Mouse (Mus musculus): ENCODE results near the gene Cacna2d3. TPM values are rescaled to one million over a fixed set of nuclear protein-coding genes. Genes with fewer than 3 reads are reported as not detected.

Gene Cacna2d3
- polyA plus RNA-seq, 1 experiment from 2014 or later = 0.06 TPM

- TF ChIP-seq CTCF (IDR thresholded peaks at IDR 0.05) = peak; percentile 48
- H3K27me3 ChIP-seq = no peaks in the 10 kb centered on the region
- POLR2A ChIA-PET = interaction anchor here (0.7 kb wide), 2 partner anchors 93 to 1172 kb away, joined by 3 read pairs; no protein-coding TSS in a partner anchor
- CTCF ChIA-PET = interaction anchor here (1.3 to 1.6 kb wide), 4 partner anchors 8 to 52 kb away, joined by 3 to 5 read pairs (median 5); no protein-coding TSS in a partner anchor
- ATAC-seq (no peak), DNase-seq (ENCODE audit: low read depth, low spot score) (no peak)
- in situ Hi-C loops (cut with MboI; ENCODE audit: low pct_unique_long_range_greater_than_20kb) = loop anchor here (5.0 kb wide), 1 partner anchor 173 kb away; no protein-coding TSS in a partner anchor
Observed at GRCm38 (mm10) chr14:28980482-28980881, 741.2 kb downstream of the Cacna2d3 start.

GRCm38 (mm10) chr14:28979230-28979629 lies 742.4 kb downstream of the Cacna2d3 start:
- ChIA-PET CTCF (interaction anchor here (1.3 to 1.6 kb wide), 4 partner anchors 10 to 51 kb away, joined by 3 to 5 read pairs (median 5); no protein-coding TSS in a partner anchor), POLR2A (no interaction called here)
- no peak for DNase-seq (ENCODE audit: low read depth, low spot score)
- H3K27me3 ChIP-seq = no peaks in the 10 kb centered on the region
- ATAC-seq = no peak
- in situ Hi-C loops (cut with MboI; ENCODE audit: low pct_unique_long_range_greater_than_20kb) = no loop called here
- no peak for TF ChIP-seq CTCF (IDR thresholded peaks at IDR 0.05)

GRCm38 (mm10) chr14:28972620-28973019 lies 749.0 kb downstream of the Cacna2d3 start:
- in situ Hi-C loops (cut with MboI; ENCODE audit: low pct_unique_long_range_greater_than_20kb) = no loop called here
- CTCF ChIA-PET = interaction anchor here (1.1 kb wide), 1 partner anchor 14 kb away, joined by 4 read pairs; no protein-coding TSS in a partner anchor
- ATAC-seq (no peak), DNase-seq (ENCODE audit: low read depth, low spot score) (no peak)
- H3K27me3 ChIP-seq = no peaks in the 10 kb centered on the region
- TF ChIP-seq CTCF (IDR thresholded peaks at IDR 0.05) = no peak
- POLR2A ChIA-PET = interaction anchor here (0.5 kb wide), 1 partner anchor 130 kb away, joined by 3 read pairs; no protein-coding TSS in a partner anchor

GRCm38 (mm10) chr14:28969247-28969646 lies 752.4 kb downstream of the Cacna2d3 start:
- in situ Hi-C loops (cut with MboI; ENCODE audit: low pct_unique_long_range_greater_than_20kb) = no loop called here
- H3K27me3 ChIP-seq = no peaks in the 10 kb centered on the region
- POLR2A ChIA-PET = no interaction called here

GRCm38 (mm10) chr14:28966881-28967280 lies 754.8 kb downstream of the Cacna2d3 start:
- ChIA-PET CTCF (interaction anchor here (1.4 kb wide), 1 partner anchor 17 kb away, joined by 4 read pairs; no protein-coding TSS in a partner anchor), POLR2A (no interaction called here)
- TF ChIP-seq CTCF (IDR thresholded peaks at IDR 0.05) = no peak
- in situ Hi-C loops (cut with MboI; ENCODE audit: low pct_unique_long_range_greater_than_20kb) = no loop called here
- ATAC-seq = no peak
- DNase-seq (ENCODE audit: low read depth, low spot score) = no peak
- H3K27me3 ChIP-seq = no peaks in the 10 kb centered on the region

More at GRCm38 (mm10) chr14:28969247-28969646, 752.4 kb downstream of the Cacna2d3 start:
- TF ChIP-seq CTCF (IDR thresholded peaks at IDR 0.05) = no peak
- no peak for ATAC-seq
- DNase-seq (ENCODE audit: low read depth, low spot score) = no peak
- CTCF ChIA-PET = interaction anchor here (1.1 kb wide), 2 partner anchors 9 to 25 kb away, joined by 3 read pairs; no protein-coding TSS in a partner anchor

- DNase-seq (ENCODE audit: low read depth, low spot score) (peak; percentile 60), ATAC-seq (peak; percentile 71)
- ChIA-PET CTCF (interaction anchor here (1.4 to 1.5 kb wide), 2 partner anchors 16 to 18 kb away, joined by 3 to 5 read pairs; no protein-coding TSS in a partner anchor), POLR2A (no interaction called here)
- no peaks in the 10 kb centered on the region for H3K27me3 ChIP-seq
- TF ChIP-seq CTCF (IDR thresholded peaks at IDR 0.05) = no peak
- in situ Hi-C loops (cut with MboI; ENCODE audit: low pct_unique_long_range_greater_than_20kb) = no loop called here
Observed at GRCm38 (mm10) chr14:28961379-28961778, 760.3 kb downstream of the Cacna2d3 start.

- no peak for TF ChIP-seq CTCF (IDR thresholded peaks at IDR 0.05)
- ChIA-PET POLR2A (no interaction called here), CTCF (interaction anchor here (1.3 to 1.5 kb wide), 2 partner anchors 14 to 122 kb away, joined by 3 to 4 read pairs; no protein-coding TSS in a partner anchor)
- no peaks in the 10 kb centered on the region for H3K27me3 ChIP-seq
- DNase-seq (ENCODE audit: low read depth, low spot score) (no peak), ATAC-seq (no peak)
- in situ Hi-C loops (cut with MboI; ENCODE audit: low pct_unique_long_range_greater_than_20kb) = no loop called here
Observed at GRCm38 (mm10) chr14:28959042-28959441, 762.6 kb downstream of the Cacna2d3 start.

- DNase-seq (ENCODE audit: low read depth, low spot score) = peak; percentile 79
- TF ChIP-seq CTCF (IDR thresholded peaks at IDR 0.05) = peak; percentile 16
- no peak for ATAC-seq
- POLR2A ChIA-PET = interaction anchor here (0.6 kb wide), 1 partner anchor 71 kb away, joined by 3 read pairs; no protein-coding TSS in a partner anchor
- H3K27me3 ChIP-seq = no peaks in the 10 kb centered on the region
- CTCF ChIA-PET = interaction anchor here (0.8 to 1.5 kb wide), 3 partner anchors 9 to 123 kb away, joined by 3 to 4 read pairs (median 3); no protein-coding TSS in a partner anchor
- in situ Hi-C loops (cut with MboI; ENCODE audit: low pct_unique_long_range_greater_than_20kb) = no loop called here
Observed at GRCm38 (mm10) chr14:28958131-28959015, 763.3 kb downstream of the Cacna2d3 start.

GRCm38 (mm10) chr14:28955181-28955580 lies 766.5 kb downstream of the Cacna2d3 start:
- no peaks in the 10 kb centered on the region for H3K27me3 ChIP-seq
- POLR2A ChIA-PET = no interaction called here
- ATAC-seq = no peak
- no peak for DNase-seq (ENCODE audit: low read depth, low spot score)
- TF ChIP-seq CTCF (IDR thresholded peaks at IDR 0.05) = no peak
- CTCF ChIA-PET = interaction anchor here (1.5 kb wide), 1 partner anchor 34 kb away, joined by 3 read pairs; no protein-coding TSS in a partner anchor
- in situ Hi-C loops (cut with MboI; ENCODE audit: low pct_unique_long_range_greater_than_20kb) = no loop called here

- no peak for DNase-seq (ENCODE audit: low read depth, low spot score)
- no peaks in the 10 kb centered on the region for H3K27me3 ChIP-seq
- in situ Hi-C loops (cut with MboI; ENCODE audit: low pct_unique_long_range_greater_than_20kb) = loop anchor here (5.0 kb wide), 1 partner anchor 133 kb away; no protein-coding TSS in a partner anchor
- TF ChIP-seq CTCF (IDR thresholded peaks at IDR 0.05) = no peak
- CTCF ChIA-PET = no interaction called here
- ATAC-seq = no peak
- POLR2A ChIA-PET = no interaction called here
Observed at GRCm38 (mm10) chr14:28954588-28954987, 767.1 kb downstream of the Cacna2d3 start.
